12 mouse cellular contexts compared by ENCODE assay signal in the genomic region with DNA sequence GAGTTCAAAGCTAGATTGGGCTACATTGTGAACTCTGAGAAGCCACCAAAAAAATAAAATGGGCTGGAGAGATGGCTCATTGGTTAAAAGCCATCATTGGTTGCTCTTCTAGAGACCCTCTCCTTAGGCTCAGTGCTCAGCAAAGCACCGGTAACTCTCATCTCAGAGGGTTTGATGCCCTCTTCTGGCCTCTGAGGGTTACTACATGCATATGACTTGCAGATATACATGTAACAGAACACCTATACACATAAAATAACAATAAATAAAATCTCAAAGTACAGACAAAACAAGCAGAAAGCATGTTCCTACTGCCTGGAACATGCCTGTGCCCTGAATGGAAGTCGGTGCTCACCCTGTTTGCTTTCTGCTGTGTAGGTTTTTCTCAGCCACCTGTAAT. TPM values are rescaled to one million over a fixed set of nuclear protein-coding genes. Genes with fewer than 3 reads are reported as not detected.
DNase-seq lines count a peak whose midpoint lies in the region; ATAC-seq and TF ChIP-seq lines count a peak whose summit lies in the region.
"Had no signal": no experiment of that assay in that cellular context is flagged by ENCODE, and none has a peak within 500 bp of the region (broad histone marks: within the 10 kb centered on the region; RNA-seq: fewer than 3 reads in every experiment).

No protein-coding gene starts in this region.

- peaks cover 10% of the 10 kb centered on the region for H3K36me3 ChIP-seq in kidney, adult 2 months (ENCODE audit: control insufficient read depth, insufficient read depth, low read length)
- peaks cover 42% of the 10 kb centered on the region for H3K36me3 ChIP-seq in liver, embryonic 14.5 days (replicated peaks; ENCODE audit: control insufficient read depth, insufficient read depth, low read depth)

- 85% methylated on average over 2 of the region's 2 CpGs for WGBS in kidney, adult 2 months
- 69% methylated on average over 2 of the region's 2 CpGs for WGBS in liver, embryonic 14.5 days (ENCODE audit: insufficient replicate concordance)

- no peak overlapping the region for H3K4me2 ChIP-seq in liver, embryonic 14.5 days (ENCODE audit: low read depth)
- H3K4me2 ChIP-seq: liver, embryonic 13.5 days; neural tube, embryonic 13.5 days had no signal

- no peak overlapping the region for H3K27ac ChIP-seq in kidney, adult 2 months (ENCODE audit: insufficient read depth, low read depth, low read length)
- no peak overlapping the region for H3K27ac ChIP-seq in liver, embryonic 14.5 days
- H3K27ac ChIP-seq: liver, embryonic 13.5 days; neural tube, embryonic 13.5 days had no signal

- no peaks in the 10 kb centered on the region; the same call in 1 of the 2 replicates for H3K9me3 ChIP-seq in liver, embryonic 14.5 days (ENCODE audit: control insufficient read depth, low read length)
- H3K9me3 ChIP-seq: neural tube, embryonic 13.5 days had no signal

- H3K27me3 ChIP-seq in kidney, adult 2 months (replicated peaks; ENCODE audit: control insufficient read depth, insufficient read depth, low read length): no peaks in the 10 kb centered on the region
- H3K27me3 ChIP-seq in liver, embryonic 14.5 days (ENCODE audit: control insufficient read depth, insufficient read depth, low read length): no peaks in the 10 kb centered on the region
- H3K27me3 ChIP-seq: liver, embryonic 13.5 days; neural tube, embryonic 13.5 days had no signal

- no peaks in the 10 kb centered on the region for H3K4me1 ChIP-seq in kidney, adult 2 months (ENCODE audit: control insufficient read depth, insufficient read depth, low read length)
- no peaks in the 10 kb centered on the region for H3K4me1 ChIP-seq in liver, embryonic 14.5 days (replicated peaks; ENCODE audit: control insufficient read depth in 2 of 2, insufficient read depth in 2 of 2, low read length in 1 of 2)
- H3K4me1 ChIP-seq: liver, embryonic 13.5 days; neural tube, embryonic 13.5 days had no signal

- no peak for ATAC-seq in liver, embryonic 14.5 days (ENCODE audit: insufficient read depth)

- no peak overlapping the region for H3K4me3 ChIP-seq in kidney, adult 2 months (ENCODE audit: insufficient read depth, low read depth, low read length)
- no peak overlapping the region for H3K4me3 ChIP-seq in liver, embryonic 14.5 days (ENCODE audit: insufficient read depth in 1 of 2, low read depth in 2 of 2, low read length in 2 of 2)
- H3K4me3 ChIP-seq: liver, embryonic 13.5 days; neural tube, embryonic 13.5 days had no signal

- no peak for TF ChIP-seq EP300 in liver, embryonic 14.5 days (IDR thresholded peaks at IDR 0.05; ENCODE audit: low read depth)

- TF ChIP-seq CTCF in kidney, adult 2 months (conservative IDR thresholded peaks at IDR 0.05; ENCODE audit: insufficient read depth, insufficient read length, low read depth, low read length): peak; percentile 44
- peak; percentile 43; the same call in 1 of the 2 replicates for TF ChIP-seq CTCF in liver, embryonic 14.5 days (IDR thresholded peaks at IDR 0.05; ENCODE audit: low read depth)

- no peak overlapping the region for H3K9ac ChIP-seq in liver, embryonic 14.5 days (replicated peaks)
- H3K9ac ChIP-seq: liver, embryonic 13.5 days; neural tube, embryonic 13.5 days had no signal

- no peak for TF ChIP-seq POLR2A in kidney, adult 2 months (IDR thresholded peaks at IDR 0.05; ENCODE audit: low read depth, low read length)

- peak; percentile 15 for DNase-seq in kidney, adult 2 months
- DNase-seq in kidney, adult 18-20 months: no peak
- DNase-seq in A20 (ENCODE audit: low read depth, low spot score) (peak; percentile 70), R1 (ENCODE audit: low read depth, low spot score) (peak; percentile 78)
- DNase-seq in liver, embryonic 14.5 days (ENCODE audit: low read depth in 3 of 3, low spot score in 3 of 3): peak; percentile 12 to 20 (median 17)
- DNase-seq in right cerebral cortex, postnatal 10 days (ENCODE audit: low spot score in 2 of 2): no peak
- no peak for DNase-seq in layer of hippocampus, postnatal 14 days (ENCODE audit: low spot score in 2 of 2)
- no peak for DNase-seq in left cerebral cortex, adult 9 months (ENCODE audit: low spot score in 2 of 2)
- DNase-seq: cerebellum, postnatal 14 days; kidney, adult 11 months; liver, embryonic 13.5 days had no signal

RNA-seq across cellular contexts. Expression of a gene that starts 48.7 kb away (rescaled TPM):
- polyA plus RNA-seq in kidney, adult 2 months (2012; rRNA removed): 15.8 TPM in 2 replicates
- polyA plus RNA-seq in liver, embryonic 14.5 days (2012; rRNA removed): 25.2 and 33.9 TPM in 2 replicates
- polyA plus RNA-seq in liver, embryonic 14.5 days (2014; fragmentation: Nextera tagmentation; extraction: Ambion mirVana): 63.9 and 68.7 TPM in 2 replicates
- 10 to 100 TPM; 51.0 to 56.1 TPM for total RNA-seq in layer of hippocampus, postnatal 14 days (2021)

RNA-seq across cellular contexts. Expression of a gene that starts 51.7 kb away (rescaled TPM):
- polyA plus RNA-seq in kidney, adult 2 months (2012; rRNA removed): 17.9 and 18.7 TPM in 2 replicates
- polyA plus RNA-seq in liver, embryonic 14.5 days (2012; rRNA removed): 4.4 and 5.5 TPM in 2 replicates
- 4.8 and 5.3 TPM in 2 replicates for polyA plus RNA-seq in liver, embryonic 14.5 days (2014; fragmentation: Nextera tagmentation; extraction: Ambion mirVana)
- 10 to 100 TPM; 44.5 to 46.0 TPM for total RNA-seq in layer of hippocampus, postnatal 14 days (2021)

Comparison
In these comparisons a context has a peak if more than half of its experiments do, and no peak if none do; other contexts are left out.
1. DNase-seq: peak in kidney, adult 2 months (single experiment), A20 (single experiment), R1 (single experiment) and liver, embryonic 14.5 days (3 of 3); none in kidney, adult 18-20 months (single experiment), right cerebral cortex, postnatal 10 days (0 of 2), layer of hippocampus, postnatal 14 days (0 of 2) and left cerebral cortex, adult 9 months (0 of 2).